Mouse (Mus musculus): ENCODE measurements around the gene Sptssb.

GRCm38 (mm10) chr3:69907564-69907963 is 47.8 kb upstream of the Sptssb start:
- TF ChIP-seq CHD1 (IDR thresholded peaks at IDR 0.05; ENCODE audit: low read depth, low read length), result no peak
- no peak for TF ChIP-seq CHD2 (IDR thresholded peaks at IDR 0.05; ENCODE audit: low read length)
- TF ChIP-seq MAFK (IDR thresholded peaks at IDR 0.05; ENCODE audit: insufficient replicate concordance, low read length), result no peak
- TF ChIP-seq POLR2A (IDR thresholded peaks at IDR 0.05; ENCODE audit: low read depth, low read length), result no peak
- no peak for TF ChIP-seq CTCF (conservative IDR thresholded peaks at IDR 0.05 in 1 of 2, IDR thresholded peaks at IDR 0.05 in 1 of 2; ENCODE audit: low read depth in 2 of 2, low read length in 2 of 2)
- TF ChIP-seq JUND (conservative IDR thresholded peaks at IDR 0.05; ENCODE audit: low read depth, low read length), result no peak
- no peak for TF ChIP-seq KAT2A (IDR thresholded peaks at IDR 0.05; ENCODE audit: insufficient replicate concordance, low read length)
- TF ChIP-seq ZC3H11A (IDR thresholded peaks at IDR 0.05; ENCODE audit: low read depth, low read length), result no peak
- TF ChIP-seq MEF2A (IDR thresholded peaks at IDR 0.05; ENCODE audit: borderline replicate concordance, low read depth, low read length), result no peak

Measured in CH12.LX (cell line).